Mouse (Mus musculus): Measurements from ENCODE around the gene Ccni. TPM values are rescaled to one million over a fixed set of nuclear protein-coding genes. Genes with fewer than 3 reads are reported as not detected.

Gene Ccni
- total and polyA plus RNA-seq, 2 experiments from 2014 or later: 116 to 269 TPM

GRCm38 (mm10) chr5:93239590-93240544 lies 33.6 kb upstream of the Ccni start:
- H3K9ac ChIP-seq (replicated peaks; ENCODE audit: low read length): no peak overlapping the region
- no peaks in the 10 kb centered on the region for H3K4me1 ChIP-seq (ENCODE audit: insufficient read depth, low read length)
- no peaks in the 10 kb centered on the region for H3K36me3 ChIP-seq (ENCODE audit: insufficient read depth, low read length)
- WGBS: 85% methylated on average over 8 of the region's 8 CpGs
- no peak overlapping the region for H3K4me2 ChIP-seq (ENCODE audit: low read depth, low read length)
- TF ChIP-seq CTCF (IDR thresholded peaks at IDR 0.05; ENCODE audit: low read depth): no peak
- H3K27me3 ChIP-seq (ENCODE audit: insufficient read depth, low read length): no peaks in the 10 kb centered on the region
- DNase-seq (ENCODE audit: low spot score) (no peak), ATAC-seq (no peak)
- no peak overlapping the region for H3K4me3 ChIP-seq (ENCODE audit: low read length)
- no peak overlapping the region for H3K27ac ChIP-seq
- H3K9me3 ChIP-seq (ENCODE audit: low read length): no peaks in the 10 kb centered on the region

- Histone ChIP-seq H3K27ac (no peak overlapping the region), H3K9ac (replicated peaks; ENCODE audit: low read length) (no peak overlapping the region), H3K4me3 (ENCODE audit: low read length) (no peak overlapping the region), H3K27me3 (ENCODE audit: insufficient read depth, low read length) (no peaks in the 10 kb centered on the region), H3K4me2 (ENCODE audit: low read depth, low read length) (no peak overlapping the region), H3K36me3 (ENCODE audit: insufficient read depth, low read length) (no peaks in the 10 kb centered on the region), H3K9me3 (ENCODE audit: low read length) (no peaks in the 10 kb centered on the region), H3K4me1 (ENCODE audit: insufficient read depth, low read length) (no peaks in the 10 kb centered on the region)
- WGBS: 76% methylated on average over 4 of the region's 4 CpGs
- ATAC-seq (no peak), DNase-seq (ENCODE audit: low spot score) (no peak)
- TF ChIP-seq CTCF (IDR thresholded peaks at IDR 0.05; ENCODE audit: low read depth): no peak
Observed at GRCm38 (mm10) chr5:93236541-93236940, 30.2 kb upstream of the Ccni start.

GRCm38 (mm10) chr5:93235888-93236287 lies 29.6 kb upstream of the Ccni start:
- H3K4me3 ChIP-seq (ENCODE audit: low read length): no peak overlapping the region
- no peak overlapping the region for H3K27ac ChIP-seq
- no peaks in the 10 kb centered on the region for H3K36me3 ChIP-seq (ENCODE audit: insufficient read depth, low read length)
- peak; percentile 87 for ATAC-seq
- no peak overlapping the region for H3K4me2 ChIP-seq (ENCODE audit: low read depth, low read length)
- H3K27me3 ChIP-seq (ENCODE audit: insufficient read depth, low read length): no peaks in the 10 kb centered on the region
- no peak overlapping the region for H3K9ac ChIP-seq (replicated peaks; ENCODE audit: low read length)
- H3K9me3 ChIP-seq (ENCODE audit: low read length): no peaks in the 10 kb centered on the region
- DNase-seq (ENCODE audit: low spot score): peak; percentile 79
- H3K4me1 ChIP-seq (ENCODE audit: insufficient read depth, low read length): no peaks in the 10 kb centered on the region
- 40% methylated on average over 3 of the region's 3 CpGs for WGBS
- TF ChIP-seq CTCF (IDR thresholded peaks at IDR 0.05; ENCODE audit: low read depth): no peak

- Histone ChIP-seq H3K4me1 (ENCODE audit: insufficient read depth, low read length) (no peaks in the 10 kb centered on the region), H3K9me3 (ENCODE audit: low read length) (no peaks in the 10 kb centered on the region), H3K9ac (replicated peaks; ENCODE audit: low read length) (no peak overlapping the region), H3K4me3 (ENCODE audit: low read length) (no peak overlapping the region), H3K36me3 (ENCODE audit: insufficient read depth, low read length) (no peaks in the 10 kb centered on the region), H3K4me2 (ENCODE audit: low read depth, low read length) (no peak overlapping the region), H3K27ac (no peak overlapping the region), H3K27me3 (ENCODE audit: insufficient read depth, low read length) (no peaks in the 10 kb centered on the region)
- no peak for TF ChIP-seq CTCF (IDR thresholded peaks at IDR 0.05; ENCODE audit: low read depth)
- no peak for ATAC-seq
- no peak for DNase-seq (ENCODE audit: low spot score)
- WGBS: 90% methylated on average over 2 of the region's 2 CpGs
Observed at GRCm38 (mm10) chr5:93234605-93235004, 28.3 kb upstream of the Ccni start.

GRCm38 (mm10) chr5:93234130-93234529 lies 27.8 kb upstream of the Ccni start:
- Histone ChIP-seq H3K9ac (replicated peaks; ENCODE audit: low read length) (no peak overlapping the region), H3K9me3 (ENCODE audit: low read length) (no peaks in the 10 kb centered on the region), H3K36me3 (ENCODE audit: insufficient read depth, low read length) (no peaks in the 10 kb centered on the region), H3K4me2 (ENCODE audit: low read depth, low read length) (no peak overlapping the region), H3K4me1 (ENCODE audit: insufficient read depth, low read length) (no peaks in the 10 kb centered on the region), H3K27ac (no peak overlapping the region), H3K4me3 (ENCODE audit: low read length) (no peak overlapping the region), H3K27me3 (ENCODE audit: insufficient read depth, low read length) (no peaks in the 10 kb centered on the region)
- 60% methylated on average over 4 of the region's 4 CpGs for WGBS
- TF ChIP-seq CTCF (IDR thresholded peaks at IDR 0.05; ENCODE audit: low read depth): no peak
- no peak for ATAC-seq
- DNase-seq (ENCODE audit: low spot score): no peak

- WGBS: 91% methylated on average over 2 of the region's 2 CpGs
- no peaks in the 10 kb centered on the region for H3K4me1 ChIP-seq (ENCODE audit: insufficient read depth, low read length)
- no peaks in the 10 kb centered on the region for H3K36me3 ChIP-seq (ENCODE audit: insufficient read depth, low read length)
- ATAC-seq: no peak
- no peaks in the 10 kb centered on the region for H3K27me3 ChIP-seq (ENCODE audit: insufficient read depth, low read length)
- DNase-seq (ENCODE audit: low spot score): no peak
- H3K4me3 ChIP-seq (ENCODE audit: low read length): no peak overlapping the region
- no peak for TF ChIP-seq CTCF (IDR thresholded peaks at IDR 0.05; ENCODE audit: low read depth)
- H3K27ac ChIP-seq: no peak overlapping the region
- no peak overlapping the region for H3K4me2 ChIP-seq (ENCODE audit: low read depth, low read length)
- no peaks in the 10 kb centered on the region for H3K9me3 ChIP-seq (ENCODE audit: low read length)
- no peak overlapping the region for H3K9ac ChIP-seq (replicated peaks; ENCODE audit: low read length)
Observed at GRCm38 (mm10) chr5:93232838-93233237, 26.5 kb upstream of the Ccni start.

GRCm38 (mm10) chr5:93231721-93232120 lies 25.4 kb upstream of the Ccni start:
- DNase-seq (ENCODE audit: low spot score) (no peak), ATAC-seq (no peak)
- no peaks in the 10 kb centered on the region for H3K36me3 ChIP-seq (ENCODE audit: insufficient read depth, low read length)
- H3K27ac ChIP-seq: no peak overlapping the region
- H3K27me3 ChIP-seq (ENCODE audit: insufficient read depth, low read length): no peaks in the 10 kb centered on the region
- no peak overlapping the region for H3K9ac ChIP-seq (replicated peaks; ENCODE audit: low read length)
- H3K4me2 ChIP-seq (ENCODE audit: low read depth, low read length): no peak overlapping the region
- H3K4me1 ChIP-seq (ENCODE audit: insufficient read depth, low read length): no peaks in the 10 kb centered on the region
- H3K9me3 ChIP-seq (ENCODE audit: low read length): no peaks in the 10 kb centered on the region
- TF ChIP-seq CTCF (IDR thresholded peaks at IDR 0.05; ENCODE audit: low read depth): no peak
- H3K4me3 ChIP-seq (ENCODE audit: low read length): no peak overlapping the region
- WGBS: 64% methylated on average over 3 of the region's 3 CpGs

Measured in hindbrain, postnatal 0 days (tissue).